Mouse (Mus musculus): ENCODE results near the gene Ccnk. TPM values are rescaled to one million over a fixed set of nuclear protein-coding genes. Genes with fewer than 3 reads are reported as not detected.

Gene Ccnk
- polyA plus RNA-seq, 1 experiment from 2014 or later, result 5.3 TPM

DNA sequence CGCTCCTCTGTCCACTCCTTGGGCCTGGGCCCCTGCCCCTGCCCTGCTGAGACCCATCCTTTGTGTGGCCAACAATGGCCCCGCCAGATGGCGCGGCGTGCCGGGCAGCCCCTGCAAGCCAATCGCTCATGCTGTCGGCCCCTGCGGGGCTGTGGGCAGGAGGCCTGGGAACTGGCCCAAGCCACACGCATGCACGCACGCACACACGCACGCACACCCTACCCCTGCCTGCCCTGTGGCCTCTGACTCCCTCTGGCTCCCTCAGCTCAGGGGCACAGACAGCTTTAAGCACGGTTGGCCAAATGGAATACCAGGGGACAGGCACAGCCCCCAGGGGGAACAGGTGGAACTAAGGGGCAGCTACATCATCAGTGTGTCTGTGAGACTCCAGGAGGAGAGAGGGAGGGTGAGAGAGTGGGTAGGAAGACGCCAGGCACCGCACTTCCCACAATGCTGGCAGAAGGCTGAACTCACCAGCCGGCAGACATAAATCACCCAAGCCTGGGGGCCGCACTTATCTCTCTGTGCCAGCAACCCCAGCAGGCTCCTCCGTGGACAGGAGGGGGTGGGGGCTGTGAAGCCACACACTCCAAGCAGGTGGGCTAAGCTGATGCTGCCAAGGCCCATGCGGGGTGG, 61.7 kb downstream of the Ccnk start:
- Histone ChIP-seq H3K36me3 (ENCODE audit: poor library complexity, severe bottlenecking) (no peaks in the 10 kb centered on the region), H3K4me3 (peak overlapping the region; percentile 16; the same call in 1 of the 2 replicates), H3K9me3 (replicated peaks) (no peaks in the 10 kb centered on the region), H3K27me3 (no peaks in the 10 kb centered on the region), H3K27ac (peak overlapping the region; percentile 86), H3K4me1 (peaks cover 99% of the 10 kb centered on the region), H3K9ac (peak overlapping the region; percentile 54; the same call in 1 of the 2 replicates), H3K4me2 (peak overlapping the region; percentile 51)
- 4% methylated on average over 21 of the region's 21 CpGs for WGBS
- peak; percentile 63 for ATAC-seq

- Histone ChIP-seq H3K9me3 (replicated peaks) (no peaks in the 10 kb centered on the region), H3K4me3 (no peak overlapping the region), H3K9ac (peak overlapping the region; percentile 54; the same call in 1 of the 2 replicates), H3K36me3 (ENCODE audit: poor library complexity, severe bottlenecking) (no peaks in the 10 kb centered on the region), H3K4me2 (peak overlapping the region; percentile 51), H3K4me1 (peaks cover 99% of the 10 kb centered on the region), H3K27ac (peak overlapping the region; percentile 86), H3K27me3 (no peaks in the 10 kb centered on the region)
- WGBS, result 38% methylated on average over 6 of the region's 6 CpGs
- ATAC-seq, result no peak
Observed at GRCm38 (mm10) chr12:108241626-108242025, 62.2 kb downstream of the Ccnk start.

GRCm38 (mm10) chr12:108242243-108242745, 62.9 kb downstream of the Ccnk start:
- no peak overlapping the region for H3K4me3 ChIP-seq
- no peak overlapping the region for H3K4me2 ChIP-seq
- no peaks in the 10 kb centered on the region for H3K9me3 ChIP-seq (replicated peaks)
- H3K4me1 ChIP-seq, result peaks cover 98% of the 10 kb centered on the region
- H3K9ac ChIP-seq, result 0 out of 2 replicates have a peak overlapping the region, but pooled peaks have one; percentile 12
- H3K36me3 ChIP-seq (ENCODE audit: poor library complexity, severe bottlenecking), result no peaks in the 10 kb centered on the region
- H3K27me3 ChIP-seq, result no peaks in the 10 kb centered on the region
- H3K27ac ChIP-seq, result peak overlapping the region; percentile 86; the same call in 1 of the 2 replicates
- 41% methylated on average over 20 of the region's 20 CpGs for WGBS
- no peak for ATAC-seq

DNA sequence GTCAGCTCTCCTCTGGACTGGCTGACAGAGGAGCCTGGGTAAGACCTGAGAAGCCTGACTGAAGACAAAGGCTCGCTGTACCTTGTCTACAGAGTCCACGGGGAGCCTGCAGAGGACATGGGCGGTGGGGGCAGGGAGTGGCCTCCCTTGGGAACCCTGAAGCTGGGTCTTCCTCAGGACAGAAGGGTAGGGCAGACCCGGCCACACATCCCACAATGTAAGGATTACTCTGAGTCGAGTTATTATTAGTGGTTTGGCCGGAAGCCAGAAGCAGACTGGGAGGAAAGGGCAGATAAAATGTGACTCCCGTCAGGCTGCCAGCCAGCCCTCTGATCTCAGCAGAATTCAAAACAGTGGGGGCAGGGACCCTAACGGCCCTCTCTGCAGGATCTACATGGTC, 65.4 kb downstream of the Ccnk start:
- peak overlapping the region; percentile 39; the same call in 1 of the 2 replicates for H3K9ac ChIP-seq
- peak overlapping the region; percentile 62 for H3K27ac ChIP-seq
- H3K36me3 ChIP-seq (ENCODE audit: poor library complexity, severe bottlenecking), result no peaks in the 10 kb centered on the region
- H3K4me2 ChIP-seq, result peak overlapping the region; percentile 13
- ATAC-seq, result no peak
- 4% methylated on average over 8 of the region's 8 CpGs for WGBS
- H3K9me3 ChIP-seq (replicated peaks), result no peaks in the 10 kb centered on the region
- H3K4me3 ChIP-seq, result no peak overlapping the region
- H3K27me3 ChIP-seq, result no peaks in the 10 kb centered on the region
- H3K4me1 ChIP-seq, result peaks cover 87% of the 10 kb centered on the region

- H3K27me3 ChIP-seq, result no peaks in the 10 kb centered on the region
- peaks cover 86% of the 10 kb centered on the region for H3K4me1 ChIP-seq
- no peaks in the 10 kb centered on the region for H3K36me3 ChIP-seq (ENCODE audit: poor library complexity, severe bottlenecking)
- H3K4me3 ChIP-seq, result no peak overlapping the region
- no peak overlapping the region for H3K9ac ChIP-seq
- WGBS, result 51% methylated on average over 9 of the region's 9 CpGs
- ATAC-seq, result no peak
- H3K9me3 ChIP-seq (replicated peaks), result no peaks in the 10 kb centered on the region
- 0 out of 2 replicates have a peak overlapping the region, but pooled peaks have one; percentile 13 for H3K4me2 ChIP-seq
- H3K27ac ChIP-seq, result 0 out of 2 replicates have a peak overlapping the region, but pooled peaks have one; percentile 62
Observed at GRCm38 (mm10) chr12:108245579-108245978, 66.2 kb downstream of the Ccnk start.

- Histone ChIP-seq H3K4me2 (no peak overlapping the region), H3K27ac (no peak overlapping the region), H3K4me3 (no peak overlapping the region), H3K36me3 (ENCODE audit: poor library complexity, severe bottlenecking) (no peaks in the 10 kb centered on the region), H3K9ac (no peak overlapping the region), H3K4me1 (peaks cover 78% of the 10 kb centered on the region), H3K9me3 (replicated peaks) (no peaks in the 10 kb centered on the region), H3K27me3 (no peaks in the 10 kb centered on the region)
- no peak for ATAC-seq
- WGBS, result 79% methylated on average over 10 of the region's 10 CpGs
Observed at GRCm38 (mm10) chr12:108246759-108247500, 67.6 kb downstream of the Ccnk start.

- Histone ChIP-seq H3K4me2 (no peak overlapping the region), H3K27ac (no peak overlapping the region; the same call in 1 of the 2 replicates), H3K4me3 (no peak overlapping the region), H3K9me3 (replicated peaks) (no peaks in the 10 kb centered on the region), H3K36me3 (ENCODE audit: poor library complexity, severe bottlenecking) (no peaks in the 10 kb centered on the region), H3K4me1 (peaks cover 71% of the 10 kb centered on the region), H3K9ac (no peak overlapping the region), H3K27me3 (no peaks in the 10 kb centered on the region)
- ATAC-seq, result no peak
- WGBS, result 95% methylated on average over 8 of the region's 8 CpGs
Observed at GRCm38 (mm10) chr12:108249019-108249418, 69.6 kb downstream of the Ccnk start.

- Histone ChIP-seq H3K9me3 (replicated peaks) (no peaks in the 10 kb centered on the region), H3K36me3 (ENCODE audit: poor library complexity, severe bottlenecking) (no peaks in the 10 kb centered on the region), H3K4me1 (peaks cover 69% of the 10 kb centered on the region), H3K4me3 (no peak overlapping the region), H3K27me3 (no peaks in the 10 kb centered on the region), H3K27ac (no peak overlapping the region; the same call in 1 of the 2 replicates), H3K9ac (no peak overlapping the region), H3K4me2 (no peak overlapping the region)
- WGBS, result 58% methylated on average over 10 of the region's 10 CpGs
- ATAC-seq, result no peak
Observed at GRCm38 (mm10) chr12:108249522-108249921, 70.1 kb downstream of the Ccnk start.

DNA sequence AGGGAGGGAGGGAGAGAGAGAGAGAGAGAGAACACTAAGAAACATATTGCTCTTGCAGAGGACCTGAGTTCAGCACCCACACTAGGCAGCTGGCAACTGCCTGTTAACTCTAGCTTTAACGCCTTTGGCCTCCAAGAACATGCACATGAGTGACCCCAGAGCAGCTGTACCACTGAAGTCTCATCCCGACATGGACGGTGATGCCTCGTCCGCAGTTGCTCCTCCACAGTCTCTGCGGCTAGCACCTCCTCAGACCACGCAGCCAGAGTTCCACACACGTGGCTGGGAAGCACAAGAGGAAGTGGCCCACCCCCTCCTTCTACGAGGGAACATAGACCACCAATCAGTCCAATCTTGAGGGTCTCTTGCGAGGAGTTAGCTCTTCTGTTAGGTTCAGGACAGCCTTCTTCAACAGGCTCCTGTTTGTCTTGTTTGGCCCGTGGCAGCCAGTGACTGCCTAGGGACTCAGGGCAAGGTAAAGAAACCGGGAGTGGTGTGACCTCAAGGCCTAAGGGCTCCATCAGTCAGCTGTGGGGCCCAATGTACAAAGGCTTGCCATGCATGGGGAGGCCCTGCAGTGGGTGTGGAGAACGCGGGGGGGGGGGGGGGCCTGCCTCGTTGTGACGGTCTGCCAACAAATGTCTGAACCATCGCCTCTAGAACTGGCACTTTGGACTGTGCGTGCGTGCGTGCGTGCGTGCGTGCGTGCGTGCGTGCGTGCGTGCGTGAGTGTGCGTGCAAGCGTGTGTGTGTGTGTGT, 71.8 kb downstream of the Ccnk start:
- H3K4me2 ChIP-seq, result no peak overlapping the region
- WGBS, result 90% methylated on average over 31 of the region's 31 CpGs
- no peak overlapping the region for H3K9ac ChIP-seq
- no peaks in the 10 kb centered on the region for H3K36me3 ChIP-seq (ENCODE audit: poor library complexity, severe bottlenecking)
- no peaks in the 10 kb centered on the region for H3K27me3 ChIP-seq
- ATAC-seq, result no peak
- H3K27ac ChIP-seq, result no peak overlapping the region
- H3K4me3 ChIP-seq, result no peak overlapping the region
- peaks cover 65% of the 10 kb centered on the region for H3K4me1 ChIP-seq
- H3K9me3 ChIP-seq (replicated peaks), result no peaks in the 10 kb centered on the region

DNA sequence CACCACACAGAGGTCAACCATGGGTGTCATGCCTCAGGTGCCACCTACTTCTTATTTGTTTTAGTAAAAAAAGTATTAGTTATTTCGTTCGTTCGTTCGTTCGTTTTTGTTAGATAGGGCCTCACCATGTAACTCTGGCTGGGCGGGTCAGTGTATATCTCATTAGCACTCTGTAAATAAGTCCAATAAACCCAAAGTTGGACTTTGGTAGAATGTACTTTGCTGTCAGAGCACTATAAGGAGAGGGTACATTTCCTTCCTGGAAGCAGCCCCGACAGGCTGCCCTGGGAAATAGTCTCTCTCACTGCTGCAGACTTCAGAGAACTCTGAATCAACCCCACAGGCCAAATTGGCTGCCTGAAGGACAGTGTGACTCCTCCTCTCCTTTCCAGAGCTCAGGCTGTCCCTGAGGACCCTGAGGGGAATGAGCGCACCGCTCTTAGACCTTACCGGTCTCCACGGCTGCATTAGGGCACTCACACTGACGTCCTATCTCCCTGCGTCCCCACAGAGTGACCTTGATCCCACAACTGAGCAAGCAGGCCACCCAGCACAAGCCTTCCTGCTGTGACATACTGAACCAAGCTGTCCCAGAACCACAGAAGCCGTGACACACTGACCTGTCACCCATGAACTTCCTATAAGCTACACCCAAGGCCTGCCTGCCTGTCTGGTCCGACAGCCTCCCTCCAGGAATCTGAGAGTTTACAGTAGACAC, 72.6 kb downstream of the Ccnk start:
- WGBS, result 88% methylated on average over 15 of the region's 15 CpGs
- no peak overlapping the region for H3K27ac ChIP-seq
- no peaks in the 10 kb centered on the region for H3K36me3 ChIP-seq (ENCODE audit: poor library complexity, severe bottlenecking)
- H3K27me3 ChIP-seq, result no peaks in the 10 kb centered on the region
- no peak overlapping the region for H3K9ac ChIP-seq
- no peak for ATAC-seq
- H3K4me1 ChIP-seq, result peaks cover 66% of the 10 kb centered on the region
- no peaks in the 10 kb centered on the region for H3K9me3 ChIP-seq (replicated peaks)
- H3K4me3 ChIP-seq, result no peak overlapping the region
- no peak overlapping the region for H3K4me2 ChIP-seq

Data from forebrain, embryonic 13.5 days (tissue).